Mouse (Mus musculus): ENCODE results near the gene Hoxd4.

The Hoxd4 gene

DNA sequence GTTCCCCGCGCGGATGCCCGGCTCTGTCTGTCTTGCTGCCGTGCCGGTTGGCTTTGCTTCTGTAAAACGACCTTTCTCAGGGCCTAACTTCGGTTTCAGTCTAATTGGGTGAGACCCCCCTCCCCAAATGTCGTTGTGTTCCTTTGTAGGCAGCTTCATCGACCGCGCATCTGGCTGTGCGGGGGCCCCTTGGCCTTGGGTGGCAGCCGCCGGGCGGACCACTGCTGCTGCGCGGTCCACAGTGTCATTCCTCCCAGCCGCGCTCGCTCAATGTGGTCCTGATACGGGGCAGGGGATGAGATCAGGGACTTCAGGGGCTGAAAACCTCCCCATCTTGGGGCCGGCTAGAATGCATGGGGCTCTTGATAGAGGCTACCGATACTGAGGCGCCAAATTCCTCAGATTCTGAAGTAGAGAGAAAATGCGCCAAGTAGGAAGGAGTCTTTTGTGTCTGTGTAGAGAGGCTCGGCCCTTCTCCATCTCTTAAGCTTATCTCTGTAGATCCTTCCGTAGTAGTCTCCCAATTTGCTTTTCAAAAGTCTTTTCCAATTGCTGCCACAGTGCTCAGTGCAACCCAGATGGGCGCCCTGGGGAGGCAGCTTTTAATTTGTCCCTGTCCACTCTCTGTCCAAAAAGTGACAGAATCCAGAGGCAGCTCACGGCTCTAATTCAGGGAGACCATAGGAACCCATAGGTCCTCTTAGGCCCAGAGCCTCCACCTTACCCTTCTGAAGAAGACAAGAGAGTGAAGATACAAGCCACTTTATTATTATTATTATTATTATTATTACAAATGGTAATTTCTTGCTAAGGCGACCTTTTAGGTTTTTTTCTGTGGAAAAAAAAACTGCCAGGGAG lies 23.8 kb upstream of the Hoxd4 start:
- ChIA-PET CTCF (interaction anchor here in 1 of 4 experiments (1.2 kb wide), 1 partner anchor 15 kb away, joined by 3 read pairs; no protein-coding TSS in a partner anchor), POLR2A (interaction anchor here in 1 of 4 experiments (0.5 to 1.1 kb wide), 3 partner anchors 12 to 180 kb away, joined by 4 to 5 read pairs (median 4); no protein-coding TSS in a partner anchor)

DNA sequence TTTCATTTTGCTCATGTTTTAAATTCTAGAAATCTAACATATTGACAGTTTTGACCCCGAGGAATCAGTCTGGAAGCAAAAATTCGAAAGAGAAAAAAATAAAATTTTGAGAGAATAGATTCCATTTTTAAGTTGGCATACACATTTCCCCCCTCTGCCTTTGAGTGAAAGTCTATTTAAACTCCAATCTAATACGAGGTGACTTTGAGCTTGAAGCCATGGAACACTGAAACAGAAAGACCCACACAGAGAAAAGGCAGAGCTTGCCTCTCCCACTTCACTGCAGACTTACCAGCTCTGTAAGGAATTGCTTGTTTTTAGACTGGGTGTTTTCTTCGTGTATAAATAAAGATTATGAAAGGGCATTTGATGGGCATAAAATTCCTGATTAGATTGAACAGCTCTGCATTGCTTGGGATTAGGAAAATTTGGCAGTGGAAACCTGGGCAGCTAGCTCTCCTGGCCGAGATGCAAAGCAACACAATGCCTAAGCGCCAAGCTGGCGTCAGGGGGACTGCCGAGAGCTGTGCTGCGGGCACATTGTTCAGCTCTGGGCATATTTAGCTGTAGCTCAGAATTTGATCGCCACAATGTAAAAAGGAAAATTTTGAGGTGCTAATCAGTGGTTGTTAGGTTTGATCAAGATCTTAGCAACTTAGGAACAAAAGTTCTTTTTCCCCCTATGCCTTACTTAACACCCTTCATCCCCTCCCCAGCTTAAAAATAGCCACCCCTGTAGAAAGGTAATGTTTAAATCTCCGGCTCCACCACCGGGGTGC lies 22.7 kb upstream of the Hoxd4 start:
- ChIA-PET CTCF (interaction anchor here in 3 of 4 experiments (0.6 to 2.7 kb wide), 6 partner anchors 10 to 462 kb away, joined by 3 to 9 read pairs (median 3); partner anchors contain the start of genes Hoxd11 (in 1 of the 3), Hoxd3 (in 1 of the 3) and Hoxd4 (in 1 of the 3)), POLR2A (interaction anchor here in 2 of 4 experiments (0.5 to 1.8 kb wide), 8 partner anchors 11 to 45 kb away, joined by 3 to 6 read pairs (median 4); no protein-coding TSS in a partner anchor)

DNA sequence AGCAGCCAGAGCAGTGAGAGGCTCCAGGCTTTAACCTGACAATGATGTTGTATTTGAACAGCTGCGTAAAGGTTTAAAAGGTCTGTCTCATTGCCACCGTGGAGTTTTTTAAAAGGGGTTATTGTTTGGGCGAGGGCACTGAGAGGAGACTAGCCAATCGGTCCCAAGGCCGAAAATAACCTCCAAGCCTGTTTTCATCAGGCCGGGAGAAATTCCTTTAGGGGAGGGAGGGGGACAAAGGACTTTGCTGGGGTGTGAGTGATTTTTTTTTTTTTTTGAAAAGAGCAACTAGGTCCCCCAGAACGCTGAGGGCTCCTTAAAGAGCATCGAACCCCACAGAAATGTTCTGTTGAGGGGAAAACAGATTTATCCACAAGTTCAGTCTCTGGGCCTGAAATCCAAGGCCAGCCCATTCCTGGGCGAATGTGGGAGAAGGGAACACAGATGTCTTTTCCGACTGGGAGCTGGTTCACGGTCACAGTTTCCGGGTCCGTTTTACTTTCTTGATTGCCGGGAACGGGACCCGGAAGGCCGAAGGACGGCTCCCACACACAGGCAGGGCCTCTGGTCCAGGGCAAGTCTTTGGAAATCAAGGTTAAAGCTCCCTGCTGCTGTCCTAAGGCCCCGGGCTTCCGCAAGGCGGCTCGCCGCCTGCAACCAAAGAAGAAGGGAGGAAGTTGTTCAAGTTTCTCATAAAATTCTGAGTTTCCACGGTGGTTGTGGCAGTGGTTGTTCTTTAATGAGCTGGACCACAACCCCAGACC lies 22.0 kb upstream of the Hoxd4 start:
- CTCF ChIA-PET: interaction anchor here (0.6 to 2.7 kb wide), 8 partner anchors 11 to 461 kb away, joined by 3 to 9 read pairs (median 3); partner anchors contain the start of genes Hoxd11 (in 1 of the 4), Hoxd3 (in 1 of the 4) and Hoxd4 (in 1 of the 4)
- POLR2A ChIA-PET: interaction anchor here in 2 of 4 experiments (0.6 to 1.8 kb wide), 10 partner anchors 10 to 912 kb away, joined by 3 to 5 read pairs (median 3); partner anchors contain the start of genes Hoxd11 (in 1 of the 2) and Hoxd13 (in 1 of the 2)

DNA sequence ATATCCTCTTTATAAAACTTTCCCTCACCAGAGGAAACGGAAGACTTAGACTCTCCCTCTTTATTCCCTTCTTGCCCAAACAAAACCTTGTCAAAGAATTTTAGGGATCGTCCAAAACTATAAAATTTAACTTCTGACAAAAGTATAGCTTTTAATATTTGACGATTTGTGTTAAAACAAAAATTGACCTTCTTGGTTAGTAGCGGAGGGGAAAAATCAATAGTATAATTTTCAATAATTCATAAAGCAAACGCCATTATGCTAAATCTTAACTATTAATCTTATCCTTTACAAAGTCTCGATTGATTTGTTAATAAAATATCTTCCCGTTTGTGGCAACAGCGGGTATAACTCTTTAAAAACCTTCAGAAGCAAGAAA lies 21.4 kb upstream of the Hoxd4 start:
- ChIA-PET POLR2A (interaction anchor here (0.6 to 1.8 kb wide), 9 partner anchors 9 to 912 kb away, joined by 3 to 5 read pairs (median 3); partner anchors contain the start of genes Hoxd11 (in 1 of the 4) and Hoxd13 (in 1 of the 4)), CTCF (interaction anchor here (0.6 to 2.7 kb wide), 8 partner anchors 10 to 460 kb away, joined by 3 to 8 read pairs (median 3); partner anchors contain the start of gene Hoxd11 (in 1 of the 4))

DNA sequence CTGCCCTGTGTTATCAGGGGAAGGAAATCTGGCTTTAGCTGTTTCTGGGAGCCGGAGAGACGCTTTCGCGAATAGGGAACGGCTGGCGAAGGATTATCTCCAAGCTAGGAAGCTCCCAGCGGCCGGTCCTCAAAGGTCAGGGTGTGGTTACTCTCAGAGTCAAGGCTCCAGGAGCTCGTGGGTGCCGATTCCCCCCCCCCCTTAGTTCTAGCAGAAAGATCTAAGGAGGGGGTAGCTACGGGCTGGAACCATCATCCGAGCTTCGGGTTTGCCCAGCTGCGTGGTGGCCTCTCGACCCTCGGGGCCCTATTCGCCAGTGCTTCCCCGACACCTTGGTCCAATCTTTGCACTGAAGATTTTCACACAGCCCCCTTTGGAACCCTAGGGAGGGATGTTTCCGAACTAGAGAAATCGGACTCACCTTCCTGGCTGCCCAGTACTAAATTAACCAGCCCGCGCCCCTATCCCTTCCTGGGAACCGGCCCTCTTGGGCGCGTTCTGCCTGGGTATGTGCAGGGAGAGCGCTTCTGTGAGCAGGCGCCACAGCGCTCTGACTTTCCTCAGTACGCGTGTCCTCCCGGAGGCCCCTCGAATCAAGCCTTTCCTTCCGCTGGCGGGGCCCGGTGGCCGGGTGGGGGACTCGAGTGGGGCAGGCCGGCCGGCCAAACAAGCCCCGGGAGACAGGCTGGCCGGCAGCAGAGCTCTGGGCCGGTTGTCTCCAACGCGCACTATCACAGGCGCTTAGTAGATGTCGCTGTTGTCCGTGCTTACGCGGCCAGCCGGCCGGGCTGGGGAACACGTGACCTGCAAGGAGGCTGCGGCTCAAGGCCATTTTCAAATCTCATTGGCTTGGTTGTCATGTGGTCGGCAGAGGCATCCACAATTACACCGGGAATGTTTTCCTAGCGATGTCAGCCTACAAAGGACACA lies 20.4 kb upstream of the Hoxd4 start, which contains the start of gene Hoxd10:
Hoxd10 (plus strand) TSS at position 903 of the 930 bp plus-strand sequence.
- ChIA-PET POLR2A (interaction anchor here (0.5 to 1.4 kb wide), 9 partner anchors 10 to 929 kb away, joined by 3 to 6 read pairs (median 3); partner anchors contain the start of gene Hoxd11 (in 1 of the 4)), CTCF (interaction anchor here in 3 of 4 experiments (0.6 to 2.7 kb wide), 15 partner anchors 9 to 1648 kb away, joined by 3 to 8 read pairs (median 3); partner anchors contain the start of gene Hoxd11 (in 1 of the 3))

DNA sequence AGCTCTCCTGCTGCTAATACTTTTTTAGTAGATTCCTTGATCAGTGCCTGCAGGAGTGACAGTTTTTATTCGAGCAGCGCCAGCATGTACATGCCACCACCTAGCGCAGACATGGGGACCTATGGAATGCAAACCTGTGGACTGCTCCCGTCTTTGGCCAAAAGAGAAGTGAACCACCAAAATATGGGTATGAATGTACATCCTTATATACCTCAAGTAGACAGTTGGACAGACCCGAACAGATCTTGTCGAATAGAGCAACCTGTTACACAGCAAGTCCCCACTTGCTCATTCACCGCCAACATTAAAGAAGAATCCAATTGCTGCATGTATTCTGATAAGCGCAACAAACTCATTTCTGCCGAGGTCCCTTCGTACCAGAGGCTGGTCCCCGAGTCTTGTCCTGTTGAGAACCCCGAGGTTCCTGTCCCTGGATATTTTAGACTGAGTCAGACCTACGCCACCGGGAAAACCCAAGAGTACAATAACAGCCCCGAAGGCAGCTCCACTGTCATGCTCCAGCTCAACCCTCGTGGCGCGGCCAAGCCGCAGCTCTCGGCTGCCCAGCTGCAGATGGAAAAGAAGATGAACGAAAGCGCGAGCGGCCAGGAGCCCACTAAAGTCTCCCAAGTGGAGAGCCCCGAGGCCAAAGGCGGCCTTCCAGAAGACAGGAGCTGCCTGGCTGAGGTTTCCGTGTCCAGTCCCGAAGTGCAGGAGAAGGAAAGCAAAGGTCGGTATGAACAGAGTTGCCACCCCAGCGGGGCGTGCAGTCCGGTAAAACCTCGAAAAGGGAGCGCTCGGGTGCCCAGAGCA lies 19.5 kb upstream of the Hoxd4 start:
- ChIA-PET CTCF (interaction anchor here in 3 of 4 experiments (1.0 to 2.7 kb wide), 12 partner anchors 8 to 459 kb away, joined by 3 to 8 read pairs (median 3); no protein-coding TSS in a partner anchor), POLR2A (interaction anchor here in 3 of 4 experiments (0.6 to 1.8 kb wide), 9 partner anchors 9 to 1012 kb away, joined by 3 to 4 read pairs (median 3); partner anchors contain the start of genes Hoxd11 (in 1 of the 3) and Nfe2l2 (in 1 of the 3))

DNA sequence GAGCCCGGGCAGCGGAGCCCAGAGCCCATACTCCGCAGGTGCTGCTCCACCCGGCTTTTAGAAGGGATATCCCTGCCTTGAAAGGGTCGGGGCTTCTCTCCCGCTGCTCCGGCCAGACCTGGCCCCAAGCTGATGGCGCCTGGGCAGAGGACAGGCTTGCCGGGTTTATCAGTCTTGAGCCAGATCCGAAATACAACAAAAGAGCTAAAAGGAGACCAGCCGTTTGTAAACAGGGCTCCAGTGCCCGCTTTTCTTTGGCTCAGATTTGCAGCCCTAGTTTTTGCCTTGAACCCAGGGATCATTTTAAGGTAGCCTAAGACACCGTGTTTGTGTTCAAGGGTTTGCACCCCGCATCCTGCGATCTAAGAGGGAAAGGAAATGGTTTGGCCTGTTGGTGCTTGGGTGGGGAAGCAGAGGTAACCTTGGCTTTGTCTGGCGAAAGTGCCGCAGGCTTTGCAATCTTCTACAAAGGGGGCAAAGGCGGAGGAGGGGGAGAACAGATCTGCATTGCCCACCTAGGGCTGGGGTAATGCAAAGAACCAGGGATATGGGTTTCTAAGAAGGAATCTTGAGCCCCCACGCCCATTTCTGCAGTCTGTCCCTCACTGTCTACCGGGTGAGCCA lies 18.8 kb upstream of the Hoxd4 start:
- CTCF ChIA-PET: interaction anchor here (0.6 to 1.8 kb wide), 7 partner anchors 9 to 444 kb away, joined by 3 to 6 read pairs (median 3); no protein-coding TSS in a partner anchor
- POLR2A ChIA-PET: interaction anchor here in 2 of 4 experiments (0.6 to 1.8 kb wide), 5 partner anchors 12 to 1011 kb away, joined by 3 to 4 read pairs (median 4); partner anchors contain the start of genes Hoxd11 (in 1 of the 2) and Nfe2l2 (in 1 of the 2)

DNA sequence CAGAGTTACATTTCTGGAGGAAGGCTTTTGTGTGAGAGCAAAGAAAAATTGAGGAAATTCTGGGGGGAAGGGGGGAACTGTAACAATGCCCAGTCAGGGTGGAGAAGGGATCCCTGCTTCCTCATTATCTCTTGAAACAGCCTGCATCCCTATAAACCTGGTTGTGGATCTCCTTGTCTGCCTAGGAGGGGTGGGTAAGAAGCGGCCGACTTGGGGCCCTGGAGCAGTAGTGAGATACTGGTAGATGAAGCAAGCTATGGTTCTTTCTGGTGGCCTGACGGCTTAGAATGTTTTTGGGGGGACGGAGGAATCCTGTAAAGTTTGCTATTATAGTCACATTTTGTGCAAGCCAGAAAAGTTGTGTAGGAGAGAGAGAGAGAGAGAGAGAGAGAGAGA lies 18.3 kb upstream of the Hoxd4 start:
- POLR2A ChIA-PET: interaction anchor here in 1 of 4 experiments (1.0 to 1.8 kb wide), 3 partner anchors 12 to 14 kb away, joined by 3 to 4 read pairs (median 4); partner anchors contain the start of gene Hoxd11
- CTCF ChIA-PET: interaction anchor here (0.6 to 1.8 kb wide), 6 partner anchors 9 to 444 kb away, joined by 3 to 6 read pairs (median 3); no protein-coding TSS in a partner anchor

DNA sequence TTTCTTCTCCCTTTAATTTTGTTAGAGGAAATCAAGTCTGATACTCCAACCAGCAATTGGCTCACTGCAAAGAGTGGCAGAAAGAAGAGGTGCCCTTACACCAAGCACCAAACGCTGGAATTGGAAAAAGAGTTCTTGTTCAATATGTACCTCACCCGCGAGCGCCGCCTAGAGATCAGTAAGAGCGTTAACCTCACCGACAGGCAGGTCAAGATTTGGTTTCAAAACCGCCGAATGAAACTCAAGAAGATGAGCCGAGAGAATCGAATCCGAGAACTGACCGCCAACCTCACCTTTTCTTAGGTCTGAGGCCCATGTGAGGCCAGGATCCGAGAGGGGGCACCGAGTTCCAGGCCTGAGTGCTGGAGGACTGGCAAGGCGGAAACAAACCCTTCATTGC lies 17.7 kb upstream of the Hoxd4 start:
- ChIA-PET POLR2A (no interaction called here), CTCF (no interaction called here)

DNA sequence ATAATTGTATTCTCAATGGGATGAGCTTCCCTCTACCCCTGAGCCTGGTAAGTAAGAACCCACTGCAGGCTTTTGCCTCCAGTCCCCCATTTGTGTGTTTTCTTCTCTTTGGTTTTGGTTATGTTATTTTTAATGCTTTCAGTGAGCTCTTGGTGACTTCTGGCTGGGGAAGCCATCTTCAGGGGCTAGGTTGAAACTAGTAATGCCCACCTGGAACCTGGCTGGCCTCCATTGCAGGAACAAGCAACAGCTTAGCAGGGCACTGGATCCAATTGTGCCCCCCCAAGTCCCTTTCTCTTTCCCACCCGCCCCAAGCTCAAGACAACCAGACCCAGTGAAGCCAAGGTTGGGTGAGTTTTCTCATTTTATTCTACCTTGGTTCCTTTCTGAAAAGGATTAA lies 16.3 kb upstream of the Hoxd4 start:
- ChIA-PET POLR2A (interaction anchor here in 1 of 4 experiments (0.6 to 0.9 kb wide), 3 partner anchors 20 to 184 kb away, joined by 4 to 5 read pairs (median 4); no protein-coding TSS in a partner anchor), CTCF (interaction anchor here in 2 of 4 experiments (0.6 to 0.7 kb wide), 2 partner anchors 8 to 68 kb away, joined by 3 to 4 read pairs; no protein-coding TSS in a partner anchor)

DNA sequence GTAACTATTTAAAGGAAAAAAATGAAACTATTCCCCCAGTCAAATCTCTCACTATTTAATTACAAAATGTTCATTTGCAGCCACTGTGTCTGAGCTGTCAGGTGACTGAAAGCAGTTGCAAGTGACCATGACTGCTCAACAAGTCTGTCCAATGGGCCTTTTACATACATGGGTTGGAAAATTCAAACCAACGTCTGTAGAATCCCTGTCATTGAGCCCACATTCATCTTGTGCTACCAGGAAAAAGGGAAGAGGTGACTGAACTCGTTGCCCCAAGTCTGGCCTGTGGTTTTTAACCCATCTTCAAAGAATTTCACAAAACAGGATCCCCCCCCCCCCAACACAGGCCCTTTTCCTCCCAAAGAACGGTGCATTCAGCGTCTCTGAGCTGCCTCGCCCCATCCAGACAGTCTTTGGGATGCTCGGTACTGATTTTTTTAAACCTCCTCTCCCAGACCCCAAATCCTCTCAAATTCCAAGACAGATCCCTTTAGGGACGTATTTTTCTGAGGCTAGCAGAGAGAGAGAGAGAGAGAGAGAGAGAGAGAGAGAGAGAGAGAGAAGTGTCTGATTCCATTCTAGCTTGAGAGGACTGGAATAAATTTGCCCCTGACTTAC lies 15.8 kb upstream of the Hoxd4 start:
- POLR2A ChIA-PET: interaction anchor here in 1 of 4 experiments (0.6 to 0.9 kb wide), 4 partner anchors 20 to 1171 kb away, joined by 3 to 5 read pairs (median 4); no protein-coding TSS in a partner anchor
- CTCF ChIA-PET: interaction anchor here in 2 of 4 experiments (0.5 to 0.7 kb wide), 5 partner anchors 7 to 357 kb away, joined by 3 to 4 read pairs (median 3); no protein-coding TSS in a partner anchor

DNA sequence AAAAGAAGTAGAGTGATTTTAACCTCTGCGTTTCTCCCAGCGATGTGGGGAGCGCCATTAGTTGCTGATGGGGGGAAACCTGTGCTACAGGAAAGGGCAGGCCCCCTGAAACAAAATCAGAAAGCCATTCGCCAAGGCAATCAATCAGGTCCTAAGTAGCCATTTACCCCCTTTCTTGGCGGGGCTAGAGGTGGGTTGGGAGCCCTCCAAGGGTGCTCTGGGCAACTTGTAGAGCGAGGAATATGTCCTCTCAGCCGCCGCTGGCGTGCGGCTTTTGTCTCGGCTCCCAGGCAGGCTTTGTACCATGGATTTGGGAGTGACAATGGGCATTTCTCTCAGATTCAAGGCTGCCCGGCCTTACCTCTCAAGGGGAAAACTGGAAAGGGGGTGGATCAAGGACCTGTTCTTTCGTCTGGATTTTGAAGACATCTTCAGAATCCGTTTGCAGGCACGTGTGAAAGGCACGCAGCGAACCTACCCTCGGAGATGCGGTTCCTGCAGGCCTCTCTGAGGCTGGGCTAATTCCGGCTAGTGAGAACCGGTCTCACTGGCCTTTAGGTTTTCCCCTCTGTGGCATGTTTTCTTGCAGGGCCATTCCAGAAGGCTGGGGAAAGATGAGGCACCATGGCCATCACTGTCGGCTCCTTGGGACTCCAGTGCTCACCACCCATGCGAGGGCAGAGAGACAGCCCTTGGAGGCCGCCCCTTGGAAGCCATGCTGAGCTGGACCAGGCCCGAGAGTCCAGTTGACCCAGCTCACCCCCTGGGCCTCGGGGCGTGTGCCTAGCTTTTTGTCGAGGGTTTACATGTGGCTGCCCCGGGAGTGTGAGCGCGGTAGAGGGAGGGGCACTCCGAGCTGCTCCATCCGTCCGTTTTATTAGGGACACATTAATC lies 15.0 kb upstream of the Hoxd4 start:
- ChIA-PET POLR2A (interaction anchor here in 2 of 4 experiments (0.5 to 1.2 kb wide), 3 partner anchors 10 to 1427 kb away, joined by 3 to 4 read pairs (median 3); no protein-coding TSS in a partner anchor), CTCF (interaction anchor here in 2 of 4 experiments (0.5 to 1.2 kb wide), 5 partner anchors 10 to 467 kb away, joined by 3 to 4 read pairs (median 3); no protein-coding TSS in a partner anchor)

DNA sequence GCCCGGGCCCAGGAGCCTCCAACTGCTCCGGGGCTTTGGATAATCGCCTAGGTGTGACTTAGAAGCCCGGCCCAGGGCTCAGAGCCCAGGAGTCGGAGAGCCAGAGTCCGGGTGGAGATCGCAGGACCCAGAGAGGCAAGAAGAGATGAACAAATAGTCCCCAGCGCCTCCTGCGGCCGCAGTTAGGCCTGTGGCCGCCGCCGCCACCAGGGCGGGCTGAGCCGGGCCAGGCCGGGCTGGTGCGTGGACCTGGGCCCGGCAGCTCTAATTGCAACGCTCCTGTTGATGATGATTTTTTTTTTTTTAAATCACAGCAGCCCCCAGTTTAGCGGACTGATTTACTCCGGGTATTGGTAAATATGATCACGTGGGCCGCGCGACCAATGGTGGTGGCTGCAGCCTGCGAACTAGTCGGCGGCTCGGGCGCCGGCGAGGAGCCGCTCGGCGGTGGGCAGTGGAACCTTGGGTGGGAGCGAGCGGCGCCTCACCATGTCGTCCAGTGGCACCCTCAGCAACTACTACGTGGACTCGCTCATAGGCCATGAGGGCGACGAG lies 14.1 kb upstream of the Hoxd4 start, which contains the start of gene Hoxd9:
Hoxd9 (plus strand) TSS at position 161 of the 555 bp plus-strand sequence.
- CTCF ChIA-PET: interaction anchor here in 2 of 4 experiments (0.7 to 1.2 kb wide), 2 partner anchors 12 to 466 kb away, joined by 3 read pairs; no protein-coding TSS in a partner anchor

More for the DNA sequence above, 14.1 kb upstream of the Hoxd4 start, which contains the start of gene Hoxd9:
- POLR2A ChIA-PET: interaction anchor here in 2 of 4 experiments (0.5 to 1.2 kb wide), 2 partner anchors 9 to 1428 kb away, joined by 3 to 4 read pairs; no protein-coding TSS in a partner anchor

Measured in embryonic stem cell, embryonic (primary cell).